In the genomic region with DNA sequence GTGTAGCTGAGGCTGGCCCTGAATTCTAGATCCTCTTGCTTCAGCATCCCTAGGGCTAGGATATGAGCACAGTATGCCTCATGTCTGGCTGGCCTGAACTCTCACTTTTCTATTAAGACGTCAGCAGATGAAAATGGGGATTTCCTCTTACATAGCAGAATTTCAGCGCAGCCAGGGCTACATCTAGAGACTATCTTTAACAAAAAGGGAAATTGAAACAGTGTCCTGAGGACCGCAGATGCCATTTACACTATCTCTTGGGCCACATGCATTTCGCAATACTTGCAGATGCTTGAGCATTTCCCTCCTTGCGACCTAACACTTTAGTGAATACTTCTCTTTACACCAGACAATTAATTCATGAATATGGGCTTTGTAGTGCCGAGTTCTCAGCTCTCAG, we compare ENCODE assay signal across 16 mouse cellular contexts. TPM values are rescaled to one million over a fixed set of nuclear protein-coding genes. Genes with fewer than 3 reads are reported as not detected.
DNase-seq lines count a peak whose midpoint lies in the region; ATAC-seq lines count a peak whose summit lies in the region.
"Had no signal": no experiment of that assay in that cellular context is flagged by ENCODE, and none has a peak within 500 bp of the region (broad histone marks: within the 10 kb centered on the region; RNA-seq: fewer than 3 reads in every experiment).

No protein-coding gene starts in this region.

- H3K4me3 ChIP-seq in liver, embryonic 12.5 days, result no peak overlapping the region
- H3K4me3 ChIP-seq in liver, embryonic 15.5 days (replicated peaks), result no peak overlapping the region
- H3K4me3 ChIP-seq in forebrain, embryonic 14.5 days (ENCODE audit: low read depth, low read length), result no peak overlapping the region
- H3K4me3 ChIP-seq: limb, embryonic 12.5 days had no signal

- 44% methylated on average over 6 of the region's 6 CpGs for WGBS in liver, embryonic 12.5 days (ENCODE audit: insufficient replicate concordance)
- 38% methylated on average over 6 of the region's 6 CpGs for WGBS in liver, embryonic 15.5 days (ENCODE audit: insufficient replicate concordance)
- WGBS in forebrain, embryonic 14.5 days, result 85% methylated on average over 6 of the region's 6 CpGs

- intact Hi-C loops in left cerebral cortex, postnatal 25 days (cut with DNase I), result no loop called here

- H3K4me2 ChIP-seq in liver, embryonic 12.5 days, result no peak overlapping the region
- H3K4me2 ChIP-seq in liver, embryonic 15.5 days, result no peak overlapping the region
- H3K4me2 ChIP-seq in forebrain, embryonic 14.5 days (ENCODE audit: low read length), result no peak overlapping the region
- H3K4me2 ChIP-seq: limb, embryonic 12.5 days had no signal

- peak; percentile 28; the same call in 1 of the 2 replicates for ATAC-seq in liver, embryonic 12.5 days
- peak; percentile 47; the same call in 1 of the 2 replicates for ATAC-seq in liver, embryonic 15.5 days (ENCODE audit: insufficient read depth)
- no peak for ATAC-seq in forebrain, embryonic 14.5 days
- ATAC-seq: inflammation-experienced regulatory T-cells, adult 6 months had no signal

- 0 out of 2 replicates have a peak, but pooled peaks cover 4% of the 10 kb centered on the region for H3K27me3 ChIP-seq in liver, embryonic 12.5 days (replicated peaks)
- no peaks in the 10 kb centered on the region for H3K27me3 ChIP-seq in liver, embryonic 15.5 days
- no peaks in the 10 kb centered on the region for H3K27me3 ChIP-seq in forebrain, embryonic 14.5 days (replicated peaks; ENCODE audit: control insufficient read depth, insufficient read depth, low read length)
- H3K27me3 ChIP-seq: limb, embryonic 12.5 days had no signal

- peaks cover 74% of the 10 kb centered on the region for H3K36me3 ChIP-seq in liver, embryonic 12.5 days
- peaks cover 66% of the 10 kb centered on the region for H3K36me3 ChIP-seq in liver, embryonic 15.5 days (replicated peaks)
- peaks cover 67% of the 10 kb centered on the region for H3K36me3 ChIP-seq in forebrain, embryonic 14.5 days (ENCODE audit: control insufficient read depth, insufficient read depth, low read length)

- no peak overlapping the region for H3K9ac ChIP-seq in liver, embryonic 12.5 days
- H3K9ac ChIP-seq in liver, embryonic 15.5 days, result no peak overlapping the region
- no peak overlapping the region for H3K9ac ChIP-seq in forebrain, embryonic 14.5 days (ENCODE audit: low read length)
- H3K9ac ChIP-seq: limb, embryonic 12.5 days had no signal

- H3K9me3 ChIP-seq in liver, embryonic 12.5 days (replicated peaks), result no peaks in the 10 kb centered on the region
- no peaks in the 10 kb centered on the region for H3K9me3 ChIP-seq in liver, embryonic 15.5 days (replicated peaks)
- no peaks in the 10 kb centered on the region for H3K9me3 ChIP-seq in forebrain, embryonic 14.5 days (replicated peaks; ENCODE audit: control insufficient read depth, low read length)
- H3K9me3 ChIP-seq: limb, embryonic 12.5 days had no signal

- DNase-seq in liver, result no peak
- peak; percentile 85 for DNase-seq in MEL-GATA-1-ER (ENCODE audit: extremely low read depth, low read depth)
- peak; percentile 51 for DNase-seq in skeletal muscle tissue, adult 2 months (ENCODE audit: low read depth, low spot score)
- DNase-seq in retina, embryonic 14.5 days (ENCODE audit: low spot score), result no peak
- no peak for DNase-seq in left cerebral cortex, postnatal 25 days (ENCODE audit: low spot score in 2 of 2)
- no peak for DNase-seq in forebrain, embryonic 14.5 days (ENCODE audit: low spot score)
- DNase-seq: adrenal gland, postnatal 10 days; cerebellum, adult 11-12 months; kidney, postnatal 14 days; layer of hippocampus, postnatal 36 days; spleen, adult 18-20 months; thymus, adult 2 months had no signal

- H3K4me1 ChIP-seq in liver, embryonic 12.5 days, result peaks cover 6% of the 10 kb centered on the region; the same call in 1 of the 2 replicates
- peaks cover 9% of the 10 kb centered on the region; the same call in 1 of the 2 replicates for H3K4me1 ChIP-seq in liver, embryonic 15.5 days (replicated peaks)
- no peaks in the 10 kb centered on the region for H3K4me1 ChIP-seq in forebrain, embryonic 14.5 days (ENCODE audit: control insufficient read depth, insufficient read depth, low read length)
- H3K4me1 ChIP-seq: limb, embryonic 12.5 days had no signal

- H3K27ac ChIP-seq in liver, embryonic 12.5 days, result peak overlapping the region; percentile 59; the same call in 1 of the 2 replicates
- peak overlapping the region; percentile 59 for H3K27ac ChIP-seq in liver, embryonic 15.5 days (replicated peaks)
- H3K27ac ChIP-seq in forebrain, embryonic 14.5 days (ENCODE audit: low read depth, low read length), result no peak overlapping the region
- H3K27ac ChIP-seq: limb, embryonic 12.5 days had no signal

RNA-seq across cellular contexts. Expression of a gene that starts 18.6 kb away (rescaled TPM):
- polyA plus RNA-seq in liver, embryonic 12.5 days (2016; fragmentation: Nextera tagmentation; extraction: Ambion mirVana), result 42.4 and 42.8 TPM in 2 replicates
- polyA plus RNA-seq in liver, embryonic 15.5 days (2015; fragmentation: Nextera tagmentation; extraction: Ambion mirVana), result 22.8 and 24.3 TPM in 2 replicates
- total RNA-seq in left cerebral cortex, postnatal 25 days (2021), result 10 to 100 TPM; 68.8 to 69.7 TPM
- polyA plus RNA-seq in forebrain, embryonic 14.5 days (2014; fragmentation: Nextera tagmentation; extraction: Ambion mirVana), result 43.8 and 49.9 TPM in 2 replicates

Comparison
In these comparisons a context has a peak if more than half of its experiments do, and no peak if none do; other contexts are left out.
1. DNase-seq: peak in MEL-GATA-1-ER (single experiment) and skeletal muscle tissue, adult 2 months (single experiment); none in liver (single experiment), retina, embryonic 14.5 days (single experiment), left cerebral cortex, postnatal 25 days (0 of 2) and forebrain, embryonic 14.5 days (single experiment).